Mouse (Mus musculus): ENCODE data around the gene Tfrc.
A peak's percentile ranks its signal among the peaks of the same experiment; 100 is the strongest.
"Not testable (repeated sequence)": the region's sequence is repeated elsewhere in the genome, so short reads cannot be mapped to it uniquely, and the experiment has no call there.

The Tfrc gene

GRCm38 (mm10) chr16:32612052-32612451 lies 3.3 kb downstream of the Tfrc start:
- DNase-seq (ENCODE audit: low spot score) = no peak

- no peak for DNase-seq (ENCODE audit: low spot score)
Measured at GRCm38 (mm10) chr16:32613269-32613834, 4.6 kb downstream of the Tfrc start.

GRCm38 (mm10) chr16:32614047-32614446 lies 5.3 kb downstream of the Tfrc start:
- DNase-seq (ENCODE audit: low spot score) = no peak

DNA sequence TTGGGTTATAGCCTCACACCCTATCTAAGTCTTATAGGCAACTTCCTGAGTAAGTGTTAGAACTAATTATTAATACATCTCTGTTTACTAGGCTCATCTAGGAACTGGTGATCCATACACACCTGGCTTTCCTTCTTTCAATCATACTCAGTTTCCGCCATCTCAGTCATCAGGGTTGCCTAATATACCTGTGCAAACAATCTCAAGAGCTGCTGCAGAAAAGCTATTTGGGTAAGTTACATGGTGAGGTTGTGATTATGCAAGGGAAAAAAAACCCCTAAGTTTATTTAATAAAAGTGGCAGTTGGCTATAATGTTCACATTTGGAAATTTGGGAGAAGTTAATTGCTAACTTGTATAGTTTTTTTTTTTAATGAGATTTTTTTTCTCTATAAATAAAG lies 10.2 kb downstream of the Tfrc start:
- DNase-seq (ENCODE audit: low spot score) = no peak

- no peak for DNase-seq (ENCODE audit: low spot score)
Measured at GRCm38 (mm10) chr16:32628140-32628539, 19.4 kb downstream of the Tfrc start.

DNA sequence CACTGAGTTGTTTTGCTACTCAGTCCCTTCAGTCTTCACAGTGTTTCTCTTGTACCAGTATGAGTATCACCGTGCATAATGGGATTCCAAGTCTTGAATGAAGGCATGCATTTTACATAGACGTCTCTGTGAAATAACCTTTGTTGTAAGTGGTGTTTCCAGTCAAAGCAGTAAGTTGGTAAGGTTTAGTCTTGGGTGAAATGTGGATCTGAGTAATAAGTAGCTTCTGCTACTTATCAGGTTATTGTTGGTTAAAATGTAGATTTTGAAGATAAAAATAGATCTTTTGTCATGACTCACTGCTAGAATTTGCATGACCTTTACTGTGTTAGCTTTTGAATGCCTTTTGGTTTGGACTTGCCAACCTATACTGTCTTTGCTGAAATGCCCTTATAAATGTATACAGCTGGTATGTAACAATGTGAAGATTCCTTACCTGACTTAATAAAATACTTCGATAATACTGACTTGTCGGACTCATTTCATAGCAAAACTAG lies 23.7 kb downstream of the Tfrc start:
- no peak for DNase-seq (ENCODE audit: low spot score)

GRCm38 (mm10) chr16:32633486-32634012 lies 24.8 kb downstream of the Tfrc start:
- DNase-seq (ENCODE audit: low spot score) = no peak

GRCm38 (mm10) chr16:32634183-32634582 lies 25.5 kb downstream of the Tfrc start:
- no peak for DNase-seq (ENCODE audit: low spot score)

- DNase-seq (ENCODE audit: low spot score) = no peak
Measured at GRCm38 (mm10) chr16:32635314-32635713, 26.6 kb downstream of the Tfrc start.

GRCm38 (mm10) chr16:32636331-32636730 lies 27.6 kb downstream of the Tfrc start:
- DNase-seq (ENCODE audit: low spot score) = no peak

- no peak for DNase-seq (ENCODE audit: low spot score)
Measured at GRCm38 (mm10) chr16:32636871-32637521, 28.3 kb downstream of the Tfrc start.

DNA sequence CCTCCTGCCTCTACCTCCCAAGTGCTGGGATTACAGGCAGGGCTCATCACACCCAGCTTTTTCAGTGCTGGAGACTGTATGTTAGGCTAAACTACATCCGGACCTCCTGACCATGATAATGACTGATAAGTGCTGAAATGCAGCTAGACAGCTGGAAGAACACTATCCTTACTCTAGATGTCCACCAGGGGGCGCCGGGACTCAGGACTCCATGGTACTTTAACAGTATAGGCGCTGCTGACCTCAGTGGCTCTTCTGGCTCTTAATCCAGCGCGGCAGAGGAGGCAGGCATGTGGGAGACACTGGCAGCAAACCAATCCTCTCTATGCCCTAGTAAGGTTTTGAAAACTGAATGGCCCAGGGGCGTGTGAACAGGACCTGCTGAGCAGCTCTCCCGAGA lies 29.8 kb downstream of the Tfrc start:
- DNase-seq (ENCODE audit: low spot score) = peak; percentile 70

DNA sequence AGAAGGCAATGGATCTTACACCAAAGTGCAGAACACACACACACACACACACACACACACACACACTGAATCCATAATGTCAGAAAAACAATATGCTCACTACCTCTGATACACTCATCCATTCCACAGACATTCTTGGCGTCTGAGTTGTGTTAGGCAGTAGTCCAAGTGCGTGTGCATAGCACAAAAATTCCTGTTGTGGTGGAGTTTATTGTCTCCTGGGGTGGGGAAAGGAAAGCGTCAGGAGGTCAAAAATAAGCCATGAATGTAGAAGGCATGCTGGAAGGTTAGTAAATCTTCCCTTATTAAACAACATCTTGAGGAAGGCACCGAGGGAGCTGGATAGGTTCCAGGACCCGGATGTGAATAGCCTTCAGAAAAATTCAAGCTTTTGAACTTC lies 31.4 kb downstream of the Tfrc start:
- no peak for DNase-seq (ENCODE audit: low spot score)

- DNase-seq (ENCODE audit: low spot score) = not testable (repeated sequence)
Measured at GRCm38 (mm10) chr16:32640683-32641082, 32.0 kb downstream of the Tfrc start.

GRCm38 (mm10) chr16:32641440-32642219 lies 32.9 kb downstream of the Tfrc start:
- no peak for DNase-seq (ENCODE audit: low spot score)

- no peak for DNase-seq (ENCODE audit: low spot score)
Measured at GRCm38 (mm10) chr16:32642280-32642679, 33.6 kb downstream of the Tfrc start.

- DNase-seq (ENCODE audit: low spot score) = peak; percentile 77
Measured at GRCm38 (mm10) chr16:32643661-32644061, 34.9 kb downstream of the Tfrc start, which contains the start of gene Tnk2. Gene Tnk2, plus strand, starts transcription at chr16:32643874.

- DNase-seq (ENCODE audit: low spot score) = no peak
Measured at GRCm38 (mm10) chr16:32644069-32644800, 35.5 kb downstream of the Tfrc start.

DNA sequence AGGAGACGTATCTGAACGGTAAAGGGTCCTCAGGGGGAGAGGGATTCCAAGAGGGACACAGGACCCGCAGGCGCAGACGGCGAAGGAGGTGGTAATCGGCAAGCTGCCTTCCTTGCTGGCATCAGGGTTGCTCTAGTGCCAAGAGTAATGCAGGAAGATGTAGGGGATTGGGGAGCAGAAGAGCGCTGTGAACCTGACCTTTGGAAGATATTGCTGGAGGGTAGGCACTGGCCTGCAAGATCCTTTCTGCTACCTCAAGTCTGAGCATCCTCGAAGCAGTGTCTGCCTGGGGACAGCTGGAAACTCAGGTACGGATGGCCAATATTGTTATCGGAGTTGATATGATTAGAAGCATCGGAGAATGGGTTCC lies 36.1 kb downstream of the Tfrc start:
- DNase-seq (ENCODE audit: low spot score) = no peak

DNA sequence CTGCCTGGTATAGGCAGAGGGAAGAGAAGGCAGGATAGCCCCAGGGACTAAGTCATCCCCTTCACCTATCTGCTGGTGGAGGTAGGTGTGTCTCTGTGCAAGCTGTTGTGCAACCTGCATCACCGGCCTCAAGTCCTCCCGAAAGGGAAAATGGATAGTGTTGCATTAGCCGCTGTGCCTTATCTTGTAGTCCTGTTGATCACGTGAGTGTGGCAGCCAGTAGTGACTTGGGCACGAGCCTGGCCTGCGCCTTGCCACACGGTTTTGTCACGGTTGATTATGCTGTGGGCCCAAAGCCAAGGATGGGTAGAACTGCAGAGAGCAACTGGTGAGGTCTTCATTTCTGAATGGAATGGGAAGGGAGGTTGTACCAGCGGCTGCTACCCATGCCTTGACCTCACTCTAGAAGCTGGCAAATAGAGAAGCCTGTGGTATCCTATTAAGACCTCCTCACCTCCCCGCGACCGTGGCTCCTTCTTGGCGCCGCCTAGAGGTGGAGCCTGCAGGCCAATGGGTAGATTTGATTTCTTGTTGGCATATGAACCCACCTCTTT lies 36.7 kb downstream of the Tfrc start:
- DNase-seq (ENCODE audit: low spot score) = no peak

DNA sequence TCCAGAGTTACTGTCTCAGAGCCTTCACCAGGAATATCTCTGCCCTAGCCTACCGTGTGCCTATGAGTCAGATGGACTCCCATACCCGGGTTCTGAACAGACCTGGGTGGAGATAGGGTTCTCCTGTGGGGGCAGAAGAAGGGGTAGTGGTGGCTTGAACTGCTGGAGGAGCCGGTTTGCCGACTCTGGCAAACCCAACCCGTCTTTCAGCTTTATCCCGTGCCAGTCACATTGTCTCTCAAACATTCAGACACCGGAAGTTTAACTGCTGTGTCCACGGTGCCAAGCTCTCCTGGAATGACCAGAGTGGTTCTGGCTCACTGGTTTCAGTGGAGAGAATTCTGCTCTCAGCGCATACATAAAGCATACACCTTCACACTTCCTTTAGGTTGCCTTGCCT lies 37.3 kb downstream of the Tfrc start:
- DNase-seq (ENCODE audit: low spot score) = no peak

- DNase-seq (ENCODE audit: low spot score) = no peak
Measured at GRCm38 (mm10) chr16:32647712-32648111, 39.0 kb downstream of the Tfrc start.

All from ovary, postnatal 14 days (tissue).